Mouse (Mus musculus) neural tube, embryonic 10.5 days (tissue): ENCODE results near the gene Chst8.
A peak's percentile ranks its signal among the peaks of the same experiment; 100 is the strongest.

Experiments
- DNase-seq: peaks from one replicate; pipeline ENCODE4 v3.0.0-alpha.2; 2017; ENCODE audit warnings: low spot score; ENCODE audit errors: extremely low spot score

Chst8 gene

GRCm38 (mm10) chr7:34799950-34800511 lies 12.5 kb downstream of the Chst8 start:
- DNase-seq: peak; percentile 50

DNA sequence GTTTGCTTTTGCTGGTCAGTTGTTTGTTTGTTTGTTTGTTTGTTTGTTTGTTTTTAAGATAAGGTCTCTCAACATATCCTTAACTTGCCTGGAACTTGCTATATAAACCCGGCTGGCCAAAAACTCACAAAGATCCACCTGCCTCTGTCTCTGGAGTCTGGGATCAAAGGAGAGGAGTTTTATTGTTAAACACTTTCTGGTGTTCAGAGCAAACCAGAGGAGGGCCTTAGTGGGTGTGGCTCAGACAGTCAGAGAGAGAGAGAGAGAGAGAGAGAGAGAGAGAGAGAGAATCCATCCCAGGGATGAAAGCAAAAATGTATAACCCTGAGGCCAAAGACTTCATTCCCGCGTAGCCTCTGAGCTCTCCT lies 13.1 kb downstream of the Chst8 start:
- DNase-seq: no peak

GRCm38 (mm10) chr7:34798441-34799403 lies 13.8 kb downstream of the Chst8 start:
- DNase-seq: no peak

DNA sequence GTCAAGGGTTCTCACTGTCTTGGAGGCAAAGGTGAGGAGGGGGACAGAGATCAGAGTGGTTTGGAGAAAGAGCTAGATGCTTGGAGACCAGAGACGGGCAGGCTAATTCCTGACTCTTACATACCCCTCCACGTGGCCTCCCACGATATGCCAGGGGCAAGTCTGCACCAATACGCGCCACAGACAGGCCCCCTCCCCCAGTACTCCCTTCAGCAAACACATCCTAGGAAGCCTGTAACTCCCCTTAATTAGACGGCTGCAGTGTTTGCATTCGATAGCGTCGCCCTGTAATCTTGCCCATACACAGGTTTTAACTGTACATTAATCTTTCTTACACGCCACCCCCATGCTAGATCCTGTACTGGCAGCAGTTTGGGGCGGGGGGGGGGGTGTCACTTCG lies 14.5 kb downstream of the Chst8 start:
- no peak for DNase-seq

GRCm38 (mm10) chr7:34790459-34790858 lies 22.1 kb downstream of the Chst8 start:
- no peak for DNase-seq

- DNase-seq: no peak
These were observed 25.3 kb downstream of the Chst8 start for GRCm38 (mm10) chr7:34787171-34787570.

DNA sequence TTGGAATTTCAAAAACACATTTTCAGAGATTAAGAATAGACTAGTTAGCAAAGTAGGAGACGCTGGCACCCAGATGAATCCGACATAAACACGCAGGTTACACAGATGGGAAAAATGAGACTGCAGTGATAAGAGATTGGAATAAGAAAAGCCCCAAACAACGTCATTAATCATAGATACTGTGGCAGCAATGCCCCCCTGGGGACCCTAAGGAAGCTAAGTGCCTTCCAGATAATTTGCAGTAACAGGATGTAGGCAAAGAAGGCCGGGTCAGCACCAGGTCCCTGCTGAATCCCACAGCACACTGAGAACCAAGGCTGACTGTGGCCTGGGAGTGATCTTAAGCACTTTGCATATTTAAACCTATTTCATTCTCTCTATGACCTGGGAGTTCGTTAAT lies 27.5 kb downstream of the Chst8 start:
- DNase-seq: no peak

GRCm38 (mm10) chr7:34784469-34784868 lies 28.0 kb downstream of the Chst8 start:
- no peak for DNase-seq

DNA sequence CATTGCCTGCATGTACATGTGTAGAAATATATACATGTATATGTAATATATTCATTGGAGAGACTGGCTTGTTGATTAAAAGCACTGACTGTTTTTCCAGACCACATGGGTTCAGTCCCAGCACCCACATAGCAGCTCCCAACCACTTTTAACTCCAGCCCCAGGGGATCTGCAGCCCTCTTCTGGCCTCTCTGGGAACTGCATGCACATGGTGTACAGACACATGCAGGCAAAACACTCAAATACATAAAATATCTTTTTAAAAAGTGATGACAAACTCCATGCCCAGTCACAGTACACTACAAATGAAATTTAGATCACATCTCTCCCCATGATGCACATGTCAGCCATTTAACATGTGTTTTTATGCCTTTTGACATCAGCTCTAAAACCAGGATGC lies 30.5 kb downstream of the Chst8 start:
- no peak for DNase-seq

DNA sequence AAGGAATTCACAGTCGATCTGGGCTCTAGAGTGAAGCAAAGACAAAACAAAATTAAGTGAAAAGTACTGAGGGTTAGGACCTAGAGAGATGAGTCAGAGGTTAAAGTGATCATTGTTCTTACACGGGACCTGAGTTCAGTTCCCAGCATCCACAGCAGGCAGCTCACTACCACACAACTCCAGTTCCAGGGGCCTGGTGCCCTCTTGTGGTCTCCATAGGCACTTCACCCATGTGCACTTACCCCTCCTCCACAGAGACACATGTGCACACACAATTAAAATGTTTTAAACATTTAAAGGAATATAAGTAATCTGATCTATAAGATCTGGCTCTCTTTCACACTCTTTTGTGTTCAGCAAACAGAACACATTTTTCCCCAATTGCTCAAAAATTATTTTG lies 31.3 kb downstream of the Chst8 start:
- DNase-seq: no peak

GRCm38 (mm10) chr7:34778426-34778825 lies 34.1 kb downstream of the Chst8 start:
- no peak for DNase-seq

- DNase-seq: no peak
These were observed 36.9 kb downstream of the Chst8 start for GRCm38 (mm10) chr7:34775659-34776058.

GRCm38 (mm10) chr7:34774947-34775346 lies 37.6 kb downstream of the Chst8 start:
- DNase-seq: no peak

GRCm38 (mm10) chr7:34774020-34774419 lies 38.5 kb downstream of the Chst8 start:
- DNase-seq: no peak

DNA sequence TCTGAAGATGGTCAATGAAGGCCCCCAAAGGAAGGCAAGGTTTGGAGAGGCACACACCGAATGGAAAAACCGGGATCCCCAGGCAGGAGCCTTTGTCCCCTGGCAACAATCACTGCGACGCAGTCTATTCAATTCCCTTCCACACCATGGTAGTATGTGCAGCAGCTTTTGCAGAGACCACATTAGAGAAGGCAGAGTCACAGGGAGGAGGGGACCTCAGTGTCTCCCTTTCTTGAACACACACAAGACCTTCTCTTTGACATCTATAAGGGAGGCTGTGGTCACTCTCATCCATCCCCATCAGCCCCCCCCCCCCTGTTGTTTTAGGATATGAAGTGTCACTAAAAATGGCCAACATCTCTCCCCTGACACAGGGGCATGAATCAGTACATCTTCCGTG lies 39.2 kb downstream of the Chst8 start:
- DNase-seq: no peak

- DNase-seq: no peak
These were observed 43.0 kb downstream of the Chst8 start for GRCm38 (mm10) chr7:34769531-34769930.

- DNase-seq: no peak
These were observed 48.0 kb downstream of the Chst8 start for GRCm38 (mm10) chr7:34764250-34765148.

- no peak for DNase-seq
These were observed 53.1 kb downstream of the Chst8 start for GRCm38 (mm10) chr7:34759378-34759822.

GRCm38 (mm10) chr7:34758721-34759120 lies 53.8 kb downstream of the Chst8 start:
- no peak for DNase-seq

GRCm38 (mm10) chr7:34757513-34757912 lies 55.0 kb downstream of the Chst8 start:
- DNase-seq: no peak

DNA sequence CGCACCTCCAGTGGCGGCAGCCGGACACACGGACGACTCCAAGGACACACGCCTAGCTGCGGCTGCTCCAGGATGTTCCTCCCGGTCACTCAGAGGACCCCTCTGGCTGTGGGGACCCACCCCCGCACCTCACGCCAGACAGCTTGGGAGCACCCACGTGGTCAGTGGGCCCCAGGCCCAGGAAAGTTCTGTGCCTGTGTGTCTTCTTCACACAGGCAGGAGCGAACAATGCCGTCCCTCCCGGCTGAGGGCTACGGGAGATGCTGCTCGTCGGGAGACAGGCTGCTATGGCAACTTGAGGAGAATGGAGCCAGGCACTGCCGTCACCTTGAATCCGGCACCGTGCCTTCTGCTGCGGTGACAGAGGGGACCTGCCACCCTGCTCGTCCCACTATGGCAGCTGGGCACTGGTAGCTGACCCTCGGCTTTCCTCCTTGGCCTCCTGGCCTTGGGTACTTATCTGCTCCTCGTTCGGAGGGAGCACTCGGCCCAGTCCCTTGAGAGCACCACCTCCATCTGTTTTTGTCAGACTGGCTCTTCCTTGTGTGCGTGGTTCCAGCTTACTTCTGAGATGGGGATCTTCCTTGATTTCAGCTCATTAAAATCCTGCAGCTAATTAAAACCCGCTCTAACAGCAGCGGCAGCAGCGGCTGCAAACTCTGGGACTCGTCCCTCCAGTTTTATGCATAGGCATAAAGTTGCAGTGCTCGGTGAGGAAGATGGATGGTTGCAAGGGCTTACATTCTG lies 59.2 kb downstream of the Chst8 start:
- DNase-seq: no peak
